Mouse (Mus musculus): ENCODE measurements at regions not wholly inside any gene's neighbourhood (a gene's known extent, or its start where the extent isn't known, plus 50 kb on each side); places are given as distances from the start of the nearest gene placed in this dataset.
"Not testable (repeated sequence)": the region's sequence is repeated elsewhere in the genome, so short reads cannot be mapped to it uniquely, and the experiment has no call there.

- not testable (repeated sequence) for ATAC-seq (ENCODE audit: extremely low read depth, insufficient number of reproducible peaks, low FRiP score, poor library complexity, severe bottlenecking)
These were observed 60.7 kb upstream of the Nt5e start for GRCm38 (mm10) chr9:88266346-88266745.

DNA sequence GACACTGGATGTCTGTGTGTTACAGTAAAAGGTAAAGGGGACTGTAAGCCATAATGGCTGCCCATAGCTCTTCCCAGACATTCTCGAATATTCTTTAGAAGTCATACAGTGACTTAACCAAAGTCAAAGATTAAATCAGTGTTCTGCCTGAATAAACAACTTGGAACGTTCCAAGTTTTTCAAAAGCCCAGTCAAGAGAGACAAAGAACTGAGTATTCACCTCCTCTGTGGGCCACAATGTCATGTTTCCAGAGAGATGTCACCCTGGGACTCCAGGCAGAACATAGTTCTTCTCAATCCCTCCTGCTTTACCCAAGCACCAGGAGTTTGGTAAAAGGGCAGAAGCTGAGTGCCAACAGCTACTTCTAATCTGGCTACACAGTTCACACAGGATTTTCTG is 58.2 kb upstream of the Nt5e start:
- no peak for ATAC-seq (ENCODE audit: extremely low read depth, insufficient number of reproducible peaks, low FRiP score, poor library complexity, severe bottlenecking)

GRCm38 (mm10) chr9:88269216-88269615 is 57.8 kb upstream of the Nt5e start:
- no peak for ATAC-seq (ENCODE audit: extremely low read depth, insufficient number of reproducible peaks, low FRiP score, poor library complexity, severe bottlenecking)

DNA sequence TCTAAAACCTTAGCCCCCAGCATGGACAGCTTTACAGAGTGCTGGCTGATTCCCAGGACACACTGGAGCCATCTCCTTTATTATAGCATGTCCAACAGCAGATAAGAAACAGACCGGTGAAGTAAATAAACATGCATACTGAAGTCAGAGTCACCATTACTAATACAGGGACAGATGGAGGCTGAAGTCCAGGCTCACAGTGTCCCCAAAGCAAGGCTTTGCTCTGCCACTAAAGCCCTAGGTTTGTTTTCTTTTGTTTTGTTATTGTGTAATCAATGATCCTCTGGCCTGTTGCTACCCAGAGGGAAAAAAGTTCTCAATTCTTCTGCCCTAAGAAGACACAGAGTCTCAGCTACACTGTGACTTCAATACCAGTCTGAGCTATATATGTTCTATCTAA is 56.2 kb upstream of the Nt5e start:
- ATAC-seq (ENCODE audit: extremely low read depth, insufficient number of reproducible peaks, low FRiP score, poor library complexity, severe bottlenecking), result no peak

DNA sequence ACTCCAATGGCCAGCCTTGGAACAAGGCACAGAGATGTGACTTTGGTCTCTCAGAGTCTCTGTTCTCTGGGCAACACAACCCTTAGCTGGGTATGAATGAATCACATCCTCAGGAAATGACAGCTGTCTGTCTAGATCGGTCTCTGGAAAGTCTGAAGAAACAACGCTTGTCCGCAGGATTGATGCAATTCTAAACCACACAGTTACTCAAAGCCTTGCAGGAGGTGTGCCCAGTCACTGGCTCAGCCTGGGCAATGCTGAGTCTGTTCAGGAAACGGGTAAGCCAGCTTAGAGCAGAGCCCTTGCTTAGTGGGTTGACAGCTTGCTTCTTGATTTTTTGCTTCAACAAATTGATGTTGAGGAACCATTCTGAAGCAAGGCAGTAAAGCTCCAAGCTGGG is 53.7 kb upstream of the Nt5e start:
- ATAC-seq (ENCODE audit: extremely low read depth, insufficient number of reproducible peaks, low FRiP score, poor library complexity, severe bottlenecking), result peak; percentile 93

DNA sequence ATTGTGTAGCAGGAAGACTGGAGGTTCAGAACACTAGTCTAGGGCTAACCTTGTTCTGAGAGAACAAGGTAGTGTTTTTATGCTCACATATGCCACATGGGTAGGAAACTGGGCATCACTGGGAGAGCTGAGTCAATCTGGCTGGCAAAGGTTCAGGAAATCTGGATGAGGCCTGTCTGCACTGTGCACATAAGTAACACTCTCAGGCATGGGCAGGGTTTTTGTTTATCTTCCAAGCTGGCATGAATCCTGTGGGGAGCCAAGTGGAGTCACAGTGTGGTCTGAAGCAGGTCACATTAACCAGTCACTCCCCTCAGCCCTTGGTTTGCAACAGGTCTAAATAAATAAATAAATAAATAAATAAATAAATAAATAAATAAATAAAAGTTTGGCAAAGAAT is 53.0 kb upstream of the Nt5e start:
- ATAC-seq (ENCODE audit: extremely low read depth, insufficient number of reproducible peaks, low FRiP score, poor library complexity, severe bottlenecking), result no peak

GRCm38 (mm10) chr9:88274681-88275336 is 52.2 kb upstream of the Nt5e start:
- no peak for ATAC-seq (ENCODE audit: extremely low read depth, insufficient number of reproducible peaks, low FRiP score, poor library complexity, severe bottlenecking)

GRCm38 (mm10) chr9:88276023-88276568 is 50.9 kb upstream of the Nt5e start:
- no peak for ATAC-seq (ENCODE audit: extremely low read depth, insufficient number of reproducible peaks, low FRiP score, poor library complexity, severe bottlenecking)

DNA sequence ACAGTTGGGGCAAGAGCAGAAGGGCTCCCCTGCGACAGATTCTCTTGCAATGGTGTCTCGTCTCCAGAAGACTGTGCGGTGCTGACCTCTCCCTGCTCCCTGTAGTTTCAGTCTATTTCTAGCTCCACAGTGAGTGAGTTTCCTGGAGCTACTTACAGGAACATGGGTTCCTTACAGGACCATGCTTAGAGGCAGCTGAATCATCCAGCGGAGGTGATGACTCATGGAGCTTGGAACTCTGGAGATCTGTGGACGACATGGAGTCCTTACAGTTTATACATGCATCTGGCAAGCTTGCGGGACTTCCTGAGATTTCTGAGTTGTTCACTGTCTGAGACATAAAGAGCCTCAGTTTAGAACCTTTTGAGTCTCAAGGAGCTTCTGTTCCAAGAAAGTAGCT is 50.0 kb upstream of the Nt5e start:
- ATAC-seq (ENCODE audit: extremely low read depth, insufficient number of reproducible peaks, low FRiP score, poor library complexity, severe bottlenecking), result no peak
